Mouse (Mus musculus): Measurements from ENCODE around the gene Polm.

DNA sequence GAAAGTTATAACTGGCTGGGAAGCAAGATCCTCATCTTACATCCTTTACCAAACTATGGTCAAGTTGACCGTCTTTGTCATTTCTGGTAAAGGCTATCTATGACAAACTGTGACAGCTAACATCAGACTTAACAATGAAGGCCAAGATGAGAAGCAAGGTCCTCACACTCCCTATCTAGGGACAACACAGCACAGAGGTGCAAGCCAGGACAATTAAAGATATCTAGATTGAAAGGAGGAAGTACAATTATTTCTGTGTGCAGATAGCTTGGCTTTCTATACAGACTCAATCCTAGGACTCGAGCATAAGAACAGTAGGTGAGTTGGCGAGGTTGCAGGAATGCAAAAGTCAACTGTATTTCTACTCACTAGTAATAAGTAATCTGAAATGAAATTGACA is 32.1 kb downstream of the Polm start:
- TF ChIP-seq POLR2A (IDR thresholded peaks at IDR 0.05; ENCODE audit: extremely low read depth, insufficient read depth, low read length), result no peak
- no peak for TF ChIP-seq CTCF (IDR thresholded peaks at IDR 0.05; ENCODE audit: low read depth, low read length)

Data from liver, adult 2 months (tissue).